Mouse (Mus musculus): ENCODE results near the gene Lrrn3. TPM values are rescaled to one million over a fixed set of nuclear protein-coding genes. Genes with fewer than 3 reads are reported as not detected.

Lrrn3 gene
- polyA plus RNA-seq, 1 experiment from 2014 or later = 2.8 TPM

GRCm38 (mm10) chr12:41416635-41417034 is 69.6 kb downstream of the Lrrn3 start:
- DNase-seq (ENCODE audit: low spot score) = no peak
- no peaks in the 10 kb centered on the region for H3K36me3 ChIP-seq (ENCODE audit: insufficient read depth, low read length)
- ATAC-seq (replicated peaks; ENCODE audit: low FRiP score, low read depth) = no peak
- TF ChIP-seq CTCF (IDR thresholded peaks at IDR 0.05; ENCODE audit: low read depth) = no peak
- no peak overlapping the region for H3K4me3 ChIP-seq (replicated peaks; ENCODE audit: low read depth, low read length)
- no peak overlapping the region for H3K27ac ChIP-seq
- H3K9me3 ChIP-seq (replicated peaks; ENCODE audit: low read length) = no peaks in the 10 kb centered on the region
- no peak overlapping the region for H3K9ac ChIP-seq (ENCODE audit: low read depth, low read length)
- H3K27me3 ChIP-seq (ENCODE audit: insufficient read depth, low read length) = no peaks in the 10 kb centered on the region
- H3K4me1 ChIP-seq (replicated peaks; ENCODE audit: insufficient read depth, low read length) = no peaks in the 10 kb centered on the region
- no peak overlapping the region for H3K4me2 ChIP-seq (ENCODE audit: low read length)

GRCm38 (mm10) chr12:41409431-41409830 is 76.8 kb downstream of the Lrrn3 start:
- DNase-seq (ENCODE audit: low spot score) = peak; percentile 59
- H3K36me3 ChIP-seq (ENCODE audit: insufficient read depth, low read length) = no peaks in the 10 kb centered on the region
- no peaks in the 10 kb centered on the region for H3K4me1 ChIP-seq (replicated peaks; ENCODE audit: insufficient read depth, low read length)
- no peaks in the 10 kb centered on the region for H3K9me3 ChIP-seq (replicated peaks; ENCODE audit: low read length)
- TF ChIP-seq CTCF (IDR thresholded peaks at IDR 0.05; ENCODE audit: low read depth) = no peak
- no peak for ATAC-seq (replicated peaks; ENCODE audit: low FRiP score, low read depth)
- 29% methylated on average over 3 of the region's 3 CpGs for WGBS
- H3K27ac ChIP-seq = no peak overlapping the region
- no peak overlapping the region for H3K9ac ChIP-seq (ENCODE audit: low read depth, low read length)
- no peak overlapping the region for H3K4me2 ChIP-seq (ENCODE audit: low read length)
- no peaks in the 10 kb centered on the region for H3K27me3 ChIP-seq (ENCODE audit: insufficient read depth, low read length)
- no peak overlapping the region for H3K4me3 ChIP-seq (replicated peaks; ENCODE audit: low read depth, low read length)

GRCm38 (mm10) chr12:41401923-41402322 is 84.3 kb downstream of the Lrrn3 start:
- H3K36me3 ChIP-seq (ENCODE audit: insufficient read depth, low read length) = no peaks in the 10 kb centered on the region
- no peak for DNase-seq (ENCODE audit: low spot score)
- H3K27ac ChIP-seq = no peak overlapping the region
- no peaks in the 10 kb centered on the region for H3K9me3 ChIP-seq (replicated peaks; ENCODE audit: low read length)
- 57% methylated on average over 3 of the region's 3 CpGs for WGBS
- no peak for ATAC-seq (replicated peaks; ENCODE audit: low FRiP score, low read depth)
- H3K27me3 ChIP-seq (ENCODE audit: insufficient read depth, low read length) = no peaks in the 10 kb centered on the region
- TF ChIP-seq CTCF (IDR thresholded peaks at IDR 0.05; ENCODE audit: low read depth) = no peak
- H3K4me1 ChIP-seq (replicated peaks; ENCODE audit: insufficient read depth, low read length) = no peaks in the 10 kb centered on the region
- no peak overlapping the region for H3K4me2 ChIP-seq (ENCODE audit: low read length)
- no peak overlapping the region for H3K4me3 ChIP-seq (replicated peaks; ENCODE audit: low read depth, low read length)
- H3K9ac ChIP-seq (ENCODE audit: low read depth, low read length) = no peak overlapping the region
